ENCODE assay signal across 16 mouse cellular contexts in the genomic region with DNA sequence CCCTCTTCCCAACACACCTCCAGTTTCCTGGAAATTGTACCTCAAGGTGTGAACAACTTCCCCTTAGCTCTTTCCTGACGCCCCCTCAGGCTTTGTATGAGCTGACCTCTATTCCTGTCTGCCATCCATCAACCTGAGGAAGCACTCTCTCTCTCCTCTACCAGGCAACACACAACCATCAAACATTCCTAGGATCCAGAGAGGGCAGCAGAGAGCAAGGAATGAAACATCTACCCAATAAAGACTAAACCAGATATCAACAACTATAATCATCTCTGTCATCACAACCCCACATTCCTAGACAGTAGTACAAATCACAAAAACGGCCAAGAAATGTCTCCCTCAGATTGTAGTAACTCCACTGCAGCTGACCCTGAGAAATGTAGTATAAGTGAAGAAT. TPM values are rescaled to one million over a fixed set of nuclear protein-coding genes. Genes with fewer than 3 reads are reported as not detected.
DNase-seq lines count a peak whose midpoint lies in the region; ATAC-seq and TF ChIP-seq lines count a peak whose summit lies in the region.
"Had no signal": no experiment of that assay in that cellular context is flagged by ENCODE, and none has a peak within 500 bp of the region (broad histone marks: within the 10 kb centered on the region; RNA-seq: fewer than 3 reads in every experiment).

No protein-coding gene starts in this region.

- no peak for TF ChIP-seq POLR2A in heart, adult 2 months (IDR thresholded peaks at IDR 0.05; ENCODE audit: insufficient read depth, low read depth, low read length)
- TF ChIP-seq POLR2A in liver, adult 2 months (IDR thresholded peaks at IDR 0.05; ENCODE audit: extremely low read depth, insufficient read depth, low read length): no peak

- no peaks in the 10 kb centered on the region for H3K4me1 ChIP-seq in heart, adult 2 months (ENCODE audit: control insufficient read depth, insufficient read depth, low read length)
- no peaks in the 10 kb centered on the region for H3K4me1 ChIP-seq in heart, embryonic 11.5 days (ENCODE audit: control insufficient read depth, insufficient read depth, low read length)
- H3K4me1 ChIP-seq in liver, adult 2 months (ENCODE audit: control insufficient read depth, insufficient read depth, low read length): no peaks in the 10 kb centered on the region
- H3K4me1 ChIP-seq in liver, embryonic 12.5 days: no peaks in the 10 kb centered on the region
- H3K4me1 ChIP-seq: limb, embryonic 12.5 days; midbrain, embryonic 12.5 days; stomach, embryonic 15.5 days had no signal

- no peaks in the 10 kb centered on the region for H3K27me3 ChIP-seq in heart, adult 2 months (ENCODE audit: control insufficient read depth, insufficient read depth, low read length)
- H3K27me3 ChIP-seq in heart, embryonic 11.5 days (ENCODE audit: control insufficient read depth, insufficient read depth, low read length): no peaks in the 10 kb centered on the region
- no peaks in the 10 kb centered on the region for H3K27me3 ChIP-seq in liver, adult 2 months (ENCODE audit: control insufficient read depth, insufficient read depth, low read length)
- H3K27me3 ChIP-seq in liver, embryonic 12.5 days (replicated peaks): no peaks in the 10 kb centered on the region
- H3K27me3 ChIP-seq: limb, embryonic 12.5 days; midbrain, embryonic 12.5 days; stomach, embryonic 15.5 days had no signal

- H3K4me2 ChIP-seq in heart, embryonic 11.5 days: no peak overlapping the region
- H3K4me2 ChIP-seq in liver, embryonic 12.5 days: no peak overlapping the region
- H3K4me2 ChIP-seq: limb, embryonic 12.5 days; midbrain, embryonic 12.5 days; stomach, embryonic 15.5 days had no signal

- WGBS in heart, adult 2 months: 40% methylated on average over 2 of the region's 2 CpGs
- WGBS in heart, embryonic 11.5 days (ENCODE audit: insufficient replicate concordance): 33% methylated on average over 2 of the region's 2 CpGs
- 70% methylated on average over 2 of the region's 2 CpGs for WGBS in liver, adult 2 months
- WGBS in liver, embryonic 12.5 days (ENCODE audit: insufficient replicate concordance): 58% methylated on average over 2 of the region's 2 CpGs

- H3K9me3 ChIP-seq in heart, embryonic 11.5 days (replicated peaks; ENCODE audit: control insufficient read depth, low read length): no peaks in the 10 kb centered on the region
- no peaks in the 10 kb centered on the region for H3K9me3 ChIP-seq in liver, embryonic 12.5 days (replicated peaks)
- H3K9me3 ChIP-seq: limb, embryonic 12.5 days; midbrain, embryonic 12.5 days; stomach, embryonic 15.5 days had no signal

- no peak overlapping the region for H3K9ac ChIP-seq in heart, adult 2 months (ENCODE audit: low read depth, low read length)
- H3K9ac ChIP-seq in heart, embryonic 11.5 days (ENCODE audit: low read depth, low read length): no peak overlapping the region
- H3K9ac ChIP-seq in liver, adult 2 months (ENCODE audit: low read depth, low read length): no peak overlapping the region
- no peak overlapping the region for H3K9ac ChIP-seq in liver, embryonic 12.5 days
- H3K9ac ChIP-seq: limb, embryonic 12.5 days; midbrain, embryonic 12.5 days; stomach, embryonic 15.5 days had no signal

- no peaks in the 10 kb centered on the region for H3K36me3 ChIP-seq in heart, adult 2 months (ENCODE audit: control insufficient read depth, insufficient read depth, low read length)
- no peaks in the 10 kb centered on the region for H3K36me3 ChIP-seq in heart, embryonic 11.5 days (ENCODE audit: control insufficient read depth, insufficient read depth, low read length)
- peaks cover 21% of the 10 kb centered on the region for H3K36me3 ChIP-seq in liver, adult 2 months (ENCODE audit: control insufficient read depth, insufficient read depth, low read length)
- peaks cover 17% of the 10 kb centered on the region for H3K36me3 ChIP-seq in liver, embryonic 12.5 days
- H3K36me3 ChIP-seq: limb, embryonic 12.5 days; midbrain, embryonic 12.5 days; stomach, embryonic 15.5 days had no signal

- no peaks in the 10 kb centered on the region for H3K79me2 ChIP-seq in heart, adult 2 months (replicated peaks; ENCODE audit: control insufficient read depth, insufficient read depth, low read length)
- H3K79me2 ChIP-seq in liver, adult 2 months (ENCODE audit: control insufficient read depth, insufficient read depth, low read length): no peaks in the 10 kb centered on the region

- no peak overlapping the region for H3K4me3 ChIP-seq in heart, adult 2 months
- no peak overlapping the region for H3K4me3 ChIP-seq in heart, embryonic 11.5 days (ENCODE audit: low read depth, low read length)
- no peak overlapping the region for H3K4me3 ChIP-seq in liver, adult 2 months (ENCODE audit: insufficient read depth, low read depth, low read length)
- no peak overlapping the region for H3K4me3 ChIP-seq in liver, embryonic 12.5 days
- H3K4me3 ChIP-seq: limb, embryonic 12.5 days; midbrain, embryonic 12.5 days; stomach, embryonic 15.5 days had no signal

- no peak for TF ChIP-seq EP300 in heart, adult 2 months (IDR thresholded peaks at IDR 0.05; ENCODE audit: insufficient read depth, low read depth, low read length)

- no peak overlapping the region for H3K27ac ChIP-seq in heart, adult 2 months
- no peak overlapping the region for H3K27ac ChIP-seq in heart, embryonic 11.5 days (ENCODE audit: low read depth, low read length)
- H3K27ac ChIP-seq in liver, adult 2 months (replicated peaks; ENCODE audit: insufficient read depth, low read depth, low read length): no peak overlapping the region
- no peak overlapping the region for H3K27ac ChIP-seq in liver, embryonic 12.5 days
- H3K27ac ChIP-seq: limb, embryonic 12.5 days; midbrain, embryonic 12.5 days; stomach, embryonic 15.5 days had no signal

- ATAC-seq in heart, embryonic 11.5 days (replicated peaks; ENCODE audit: insufficient number of reproducible peaks, low FRiP score, low TSS enrichment): no peak
- no peak for ATAC-seq in liver, embryonic 12.5 days
- no peak for ATAC-seq in erythroblast, adult 5-6 weeks (replicated peaks; ENCODE audit: low FRiP score, poor library complexity, severe bottlenecking)
- ATAC-seq: hindbrain, embryonic 16.5 days had no signal

- intact Hi-C loops in heart, adult 2 months (cut with DNase I): no loop called here

- TF ChIP-seq CTCF in heart, adult 2 months (IDR thresholded peaks at IDR 0.05): peak; percentile 43
- TF ChIP-seq CTCF in liver, adult 2 months (IDR thresholded peaks at IDR 0.05; ENCODE audit: low read depth, low read length): no peak

- no peak for DNase-seq in heart, adult 2 months
- peak; percentile 3 for DNase-seq in liver, adult 2 months (ENCODE audit: extremely low read depth, low read depth, low spot score)
- DNase-seq in NIH3T3 (ENCODE audit: low read depth): peak; percentile 50
- peak; percentile 21 for DNase-seq in brain, adult 2 months (ENCODE audit: low read depth, low spot score)
- DNase-seq: cerebellum, adult 11 months; heart, postnatal 10 days; layer of hippocampus, postnatal 36 days; lung, postnatal 10 days; thymus, postnatal 4 days had no signal

RNA-seq across cellular contexts. Expression of a gene that starts 52.0 kb away (rescaled TPM):
- total RNA-seq in heart, adult 2 months (2021): 10 to 100 TPM; 31.4 to 34.9 TPM
- 3.2 and 7.8 TPM in 2 replicates for polyA plus RNA-seq in heart, adult 2 months (2012; rRNA removed)
- polyA plus RNA-seq in heart, embryonic 11.5 days (2014; fragmentation: Nextera tagmentation; extraction: Ambion mirVana): 8.7 and 12.1 TPM in 2 replicates
- 27.3 and 30.8 TPM in 2 replicates for total RNA-seq in liver, adult 2 months (2014; rRNA removed)
- 1.0 and 1.1 TPM in 2 replicates for polyA plus RNA-seq in liver, adult 2 months (2012; rRNA removed)
- 10.0 and 10.8 TPM in 2 replicates for polyA plus RNA-seq in liver, embryonic 12.5 days (2016; fragmentation: Nextera tagmentation; extraction: Ambion mirVana)
- 21.9 and 32.7 TPM in 2 replicates for total RNA-seq in erythroblast, adult 5-6 weeks (2015; ENCODE audit: low replicate concordance)
- 15.7 and 33.7 TPM in 2 replicates for total RNA-seq in erythroblast, adult 5-6 weeks (2017; ENCODE audit: low replicate concordance)

Comparison
In these comparisons a context has a peak if more than half of its experiments do, and no peak if none do; other contexts are left out.
1. DNase-seq: peak in liver, adult 2 months (single experiment), NIH3T3 (single experiment) and brain, adult 2 months (single experiment); none in heart, adult 2 months (0 of 2).